Mouse (Mus musculus): ENCODE measurements around the gene Mgat4a. TPM values are rescaled to one million over a fixed set of nuclear protein-coding genes. Genes with fewer than 3 reads are reported as not detected.

The Mgat4a gene
- total and polyA plus RNA-seq, 3 experiments = 2.7 to 2.8 TPM; not detected in 1

DNA sequence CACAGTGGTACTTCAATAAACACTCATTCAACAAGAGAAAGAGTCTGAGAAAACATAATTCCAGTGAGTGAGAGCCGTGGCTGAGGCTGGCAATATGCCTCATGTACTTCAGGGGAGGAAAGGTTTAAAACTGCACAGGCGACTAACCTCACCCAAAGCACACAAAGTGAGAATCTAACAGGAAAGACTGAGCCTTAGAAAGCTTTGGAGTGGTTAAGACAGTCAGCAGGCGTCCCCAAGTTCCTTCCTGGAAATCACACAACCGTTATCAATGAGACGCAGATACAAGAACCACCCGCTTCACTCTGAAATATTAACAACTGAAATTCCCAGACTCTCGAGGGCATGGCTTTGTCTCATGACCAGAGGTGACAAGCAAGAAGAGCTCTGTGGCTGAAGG lies 62.4 kb downstream of the Mgat4a start:
- Histone ChIP-seq H3K27me3 (ENCODE audit: control insufficient read depth in 1 of 2, insufficient read depth in 2 of 2, low read length in 2 of 2) (no peaks in the 10 kb centered on the region), H3K27ac (ENCODE audit: control insufficient read depth, low read depth, low read length) (peak overlapping the region; percentile 84), H3K9ac (ENCODE audit: control insufficient read depth, low read depth, low read length, poor library complexity, severe bottlenecking) (peak overlapping the region; percentile 36), H3K79me2 (ENCODE audit: control insufficient read depth, insufficient read depth, low read length, poor library complexity) (no peaks in the 10 kb centered on the region), H3K4me1 (ENCODE audit: control insufficient read depth in 1 of 2, insufficient read depth in 2 of 2, low read length in 2 of 2) (peaks cover 7 to 29% of the 10 kb centered on the region in 2 experiments), H3K36me3 (ENCODE audit: control insufficient read depth in 1 of 2, insufficient read depth in 2 of 2, low read length in 2 of 2) (peaks cover 0 to 30% of the 10 kb centered on the region in 2 experiments; a peak in 2 of 4 replicates), H3K9me3 (replicated peaks; ENCODE audit: insufficient read depth, low read length) (no peaks in the 10 kb centered on the region), H3K4me3 (ENCODE audit: control insufficient read depth in 1 of 2, insufficient read depth in 1 of 2, low read depth in 2 of 2, low read length in 2 of 2) (peak overlapping the region; percentile 70 to 78)
- peak; percentile 88 for DNase-seq (ENCODE audit: low read depth, low spot score)
- TF ChIP-seq RCOR1 (IDR thresholded peaks at IDR 0.05; ENCODE audit: low read depth, low read length) (peak; percentile 60; the same call in 1 of the 2 replicates), MAZ (IDR thresholded peaks at IDR 0.05; ENCODE audit: low read depth, low read length) (no peak), ZKSCAN1 (IDR thresholded peaks at IDR 0.05; ENCODE audit: low read depth, low read length) (no peak), NELFE (IDR thresholded peaks at IDR 0.05; ENCODE audit: low read depth, low read length) (0 out of 2 replicates have a peak, but pooled peaks have one; percentile 38), KAT2A (conservative IDR thresholded peaks at IDR 0.05; ENCODE audit: low read depth, low read length) (no peak), JUND (IDR thresholded peaks at IDR 0.05; ENCODE audit: low read depth, low read length) (no peak), MYC (IDR thresholded peaks at IDR 0.05; ENCODE audit: low read depth, low read length) (peak; percentile 57), ETS1 (IDR thresholded peaks at IDR 0.05; ENCODE audit: low read depth, low read length) (peak; percentile 73; the same call in 1 of the 2 replicates), UBTF (IDR thresholded peaks at IDR 0.05; ENCODE audit: borderline replicate concordance, insufficient read depth, low read depth, low read length) (no peak), POLR2A (IDR thresholded peaks at IDR 0.05; ENCODE audit: control insufficient read depth in 1 of 2, insufficient read depth in 1 of 2, low read depth in 1 of 2, low read length in 2 of 2, poor library complexity in 1 of 2) (peak in 1 of 2 experiments; percentile 51; a peak in 1 of 4 replicates), E2F4 (IDR thresholded peaks at IDR 0.05; ENCODE audit: borderline replicate concordance, low read depth, low read length) (no peak), CHD2 (IDR thresholded peaks at IDR 0.05; ENCODE audit: low read length) (no peak), SIN3A (IDR thresholded peaks at IDR 0.05; ENCODE audit: low read length) (peak; percentile 57), ZC3H11A (IDR thresholded peaks at IDR 0.05; ENCODE audit: low read depth, low read length) (no peak), TAL1 (IDR thresholded peaks at IDR 0.05; ENCODE audit: low read length) (peak; percentile 85), TCF12 (IDR thresholded peaks at IDR 0.05; ENCODE audit: low read depth, low read length) (peak; percentile 80), POLR2AphosphoS5 (IDR thresholded peaks at IDR 0.05; ENCODE audit: borderline replicate concordance, low read depth, low read length) (no peak), SMC3 (IDR thresholded peaks at IDR 0.05; ENCODE audit: low read depth, low read length) (no peak), GATA1 (IDR thresholded peaks at IDR 0.05; ENCODE audit: low read depth, low read length) (peak; percentile 84), USF1 (IDR thresholded peaks at IDR 0.05; ENCODE audit: low read depth, low read length) (no peak), MXI1 (IDR thresholded peaks at IDR 0.05; ENCODE audit: low read depth, low read length) (peak; percentile 49; the same call in 1 of the 2 replicates), NRF1 (IDR thresholded peaks at IDR 0.05; ENCODE audit: insufficient read depth, low read depth, low read length, poor library complexity, severe bottlenecking) (no peak), EP300 (IDR thresholded peaks at IDR 0.05; ENCODE audit: low read depth in 1 of 2, low read length in 2 of 2) (peak; percentile 73 to 89), ZMIZ1 (IDR thresholded peaks at IDR 0.05; ENCODE audit: low read depth, low read length) (no peak), MAFK (IDR thresholded peaks at IDR 0.05; ENCODE audit: borderline replicate concordance, low read depth, low read length) (no peak), CTCF (IDR thresholded peaks at IDR 0.05 in 2 of 3, conservative IDR thresholded peaks at IDR 0.05 in 1 of 3; ENCODE audit: control insufficient read depth in 1 of 3, insufficient read depth in 1 of 3, low read depth in 2 of 3, low read length in 3 of 3, poor library complexity in 1 of 3, severe bottlenecking in 1 of 3) (no peak), MYB (IDR thresholded peaks at IDR 0.05; ENCODE audit: low read depth, low read length) (peak; percentile 39; the same call in 1 of the 2 replicates), HCFC1 (IDR thresholded peaks at IDR 0.05; ENCODE audit: low read depth, low read length) (no peak), TBP (IDR thresholded peaks at IDR 0.05; ENCODE audit: low read depth, low read length) (peak; percentile 66; the same call in 1 of the 2 replicates), RAD21 (IDR thresholded peaks at IDR 0.05; ENCODE audit: low read depth, low read length) (no peak), MEF2A (IDR thresholded peaks at IDR 0.05; ENCODE audit: extremely low read depth, insufficient replicate concordance, low read depth, low read length, poor library complexity, severe bottlenecking) (no peak), ZNF384 (IDR thresholded peaks at IDR 0.05; ENCODE audit: low read depth, low read length) (no peak)

Data from MEL (cell line).